Mouse (Mus musculus): Measurements from ENCODE around the gene Sgtb.
A peak's percentile ranks its signal among the peaks of the same experiment; 100 is the strongest.

The Sgtb gene

DNA sequence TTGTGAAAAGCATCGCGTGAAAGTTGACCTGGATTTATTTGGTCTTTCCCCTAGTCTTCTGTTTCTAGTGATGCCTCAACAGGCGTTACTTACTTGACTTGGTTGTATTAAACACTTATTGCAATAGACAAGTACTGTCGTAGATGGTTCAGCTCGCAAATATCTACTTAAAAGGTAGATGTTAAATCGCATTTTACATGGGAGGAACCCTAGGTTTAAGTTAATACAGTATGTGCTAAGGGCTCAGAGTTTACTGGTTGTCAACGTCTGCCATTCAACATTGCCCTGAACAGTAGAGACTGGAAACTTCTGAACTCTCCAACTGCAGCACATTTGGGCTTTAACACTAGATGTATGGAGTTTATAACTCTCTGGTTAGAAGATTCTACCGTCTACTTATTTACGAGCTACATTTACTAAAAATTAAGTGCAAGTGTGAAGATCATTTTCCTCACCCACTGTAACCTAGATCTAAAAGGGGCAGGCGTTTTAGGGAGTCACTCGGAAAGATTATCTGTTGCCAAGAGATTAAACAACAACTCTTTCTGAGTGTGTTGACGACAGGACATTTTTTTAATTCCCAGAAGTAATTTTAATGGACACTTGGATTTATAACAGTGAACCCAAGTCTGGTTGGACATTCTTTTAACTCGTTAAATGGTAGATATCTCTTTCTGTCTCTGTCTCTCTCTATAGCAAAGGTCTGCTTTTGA, 69.8 kb downstream of the Sgtb start:
- peak; percentile 6 for DNase-seq

DNA sequence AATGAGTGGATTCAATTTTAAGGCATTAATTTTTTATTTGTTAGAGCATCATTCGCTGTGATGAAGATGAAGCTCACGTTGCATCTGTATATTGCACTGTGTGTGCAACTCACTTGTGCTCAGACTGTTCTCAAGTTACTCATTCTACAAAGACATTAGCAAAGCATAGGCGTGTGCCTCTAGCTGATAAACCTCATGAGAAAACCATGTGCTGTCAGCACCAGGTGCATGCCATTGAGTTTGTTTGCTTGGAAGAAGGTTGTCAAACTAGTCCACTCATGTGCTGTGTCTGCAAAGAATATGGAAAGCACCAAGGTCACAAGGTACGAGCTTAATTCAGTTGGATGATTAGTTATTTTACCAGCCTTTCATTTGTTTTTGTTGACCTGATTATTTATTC, 77.8 kb downstream of the Sgtb start:
- DNase-seq: no peak

All from liver (tissue).